Mouse (Mus musculus) midbrain, embryonic 11.5 days (tissue): ENCODE data around the gene Cxadr. TPM values are rescaled to one million over a fixed set of nuclear protein-coding genes. Genes with fewer than 3 reads are reported as not detected.

ENCODE experiments used
- ATAC-seq: fragments of 200-750 bp; cut with Nextera tagmentation; 2 replicates; pipeline ENCODE4 v1.8.0; 2017; ENCODE audit warnings: moderate TSS enrichment, moderate library complexity; ENCODE audit not compliant: low FRiP score
- DNase-seq: peaks from one replicate; pipeline ENCODE4 v3.0.0; 2015; ENCODE audit warnings: low spot score; ENCODE audit errors: missing footprints
- H3K27ac ChIP-seq: fragments of 300-500 bp; sonication (generic); 2 replicates; pipeline ENCODE4 v1.5.1; 2014; ENCODE audit warnings: low read depth, low read length
- H3K27me3 ChIP-seq: fragments of 300-500 bp; sonication (generic); 2 replicates; pipeline ENCODE4 v1.6.1; 2014; ENCODE audit warnings: mild to moderate bottlenecking, low read length, moderate library complexity, mixed read lengths; ENCODE audit not compliant: control insufficient read depth, insufficient read depth
- H3K36me3 ChIP-seq: fragments of 300-500 bp; sonication (generic); 2 replicates; pipeline ENCODE4 v1.6.1; 2014; ENCODE audit warnings: mild to moderate bottlenecking, low read length, moderate library complexity, mixed read lengths; ENCODE audit not compliant: control insufficient read depth, insufficient read depth
- H3K4me1 ChIP-seq: fragments of 300-500 bp; sonication (generic); 2 replicates; pipeline ENCODE4 v1.6.1; 2014; ENCODE audit warnings: low read length; ENCODE audit not compliant: control insufficient read depth, insufficient read depth
- H3K4me2 ChIP-seq: fragments of 300-500 bp; sonication (generic); 2 replicates; pipeline ENCODE4 v1.6.1; 2014; ENCODE audit warnings: mild to moderate bottlenecking, moderate library complexity
- H3K4me3 ChIP-seq: fragments of 300-500 bp; sonication (generic); 2 replicates; pipeline ENCODE4 v1.5.1; 2014; ENCODE audit warnings: low read depth, low read length
- H3K9ac ChIP-seq: fragments of 300-500 bp; sonication (generic); 2 replicates; pipeline ENCODE4 v1.6.1; 2014; ENCODE audit warnings: low read length
- H3K9me3 ChIP-seq: fragments of 300-500 bp; sonication (generic); 2 replicates; pipeline ENCODE4 v1.6.1; 2016; ENCODE audit warnings: low read length; ENCODE audit not compliant: control insufficient read depth
- WGBS: fragments of 180-500 bp; shearing (Covaris S2); extraction: QIAGEN DNeasy Blood & Tissue Kit; methylation state at CpG from one replicate; pipeline ENCODE4 v1.1.7; 2014; 5-methylcytosine and 5-hydroxymethylcytosine counted together
- polyA plus RNA-seq: library from polyadenylated mRNA; unstranded; fragments of >200 nt; fragmentation: Nextera tagmentation; extraction: Ambion mirVana; gene quantifications from 2 replicates; pipeline ENCODE4 v1.2.1, GENCODE M21; 2014

Gene Cxadr
- polyA plus RNA-seq, 1 experiment from 2014 or later, result 69.0 TPM

- Histone ChIP-seq H3K36me3 (no peaks in the 10 kb centered on the region), H3K27ac (no peak overlapping the region), H3K9ac (no peak overlapping the region), H3K9me3 (no peaks in the 10 kb centered on the region), H3K4me3 (no peak overlapping the region), H3K4me2 (no peak overlapping the region), H3K27me3 (no peaks in the 10 kb centered on the region), H3K4me1 (peaks cover 27% of the 10 kb centered on the region)
- no peak for DNase-seq
- peak; percentile 23; the same call in 1 of the 2 replicates for ATAC-seq
- 87% methylated on average over 9 of the region's 9 CpGs for WGBS
Measured at GRCm38 (mm10) chr16:78316849-78317248, 15.6 kb downstream of the Cxadr start.

- WGBS, result 88% methylated on average over 7 of the region's 7 CpGs
- H3K4me1 ChIP-seq, result peaks cover 38% of the 10 kb centered on the region
- DNase-seq, result no peak
- H3K4me2 ChIP-seq, result no peak overlapping the region
- no peaks in the 10 kb centered on the region for H3K27me3 ChIP-seq
- no peaks in the 10 kb centered on the region for H3K9me3 ChIP-seq
- no peak overlapping the region for H3K4me3 ChIP-seq
- H3K9ac ChIP-seq, result no peak overlapping the region
- ATAC-seq, result no peak
- no peak overlapping the region for H3K27ac ChIP-seq
- no peaks in the 10 kb centered on the region for H3K36me3 ChIP-seq
Measured at GRCm38 (mm10) chr16:78317960-78318359, 16.7 kb downstream of the Cxadr start.

- no peak for DNase-seq
- H3K4me1 ChIP-seq, result peaks cover 21% of the 10 kb centered on the region
- no peaks in the 10 kb centered on the region for H3K36me3 ChIP-seq
- no peak overlapping the region for H3K27ac ChIP-seq
- no peaks in the 10 kb centered on the region for H3K27me3 ChIP-seq
- ATAC-seq, result no peak
- no peak overlapping the region for H3K4me2 ChIP-seq
- no peak overlapping the region for H3K4me3 ChIP-seq
- WGBS, result 65% methylated on average over 7 of the region's 7 CpGs
- H3K9me3 ChIP-seq, result no peaks in the 10 kb centered on the region
- H3K9ac ChIP-seq, result no peak overlapping the region
Measured at GRCm38 (mm10) chr16:78319711-78320110, 18.4 kb downstream of the Cxadr start.

- H3K9me3 ChIP-seq, result no peaks in the 10 kb centered on the region
- no peaks in the 10 kb centered on the region for H3K36me3 ChIP-seq
- ATAC-seq, result peak; percentile 83
- no peak for DNase-seq
- no peaks in the 10 kb centered on the region for H3K27me3 ChIP-seq
- peak overlapping the region; percentile 17; the same call in 1 of the 2 replicates for H3K4me2 ChIP-seq
- no peak overlapping the region for H3K4me3 ChIP-seq
- H3K9ac ChIP-seq, result no peak overlapping the region
- WGBS, result 2% methylated on average over 7 of the region's 7 CpGs
- H3K4me1 ChIP-seq, result peaks cover 21% of the 10 kb centered on the region
- no peak overlapping the region for H3K27ac ChIP-seq
Measured at GRCm38 (mm10) chr16:78321559-78321958, 20.3 kb downstream of the Cxadr start.

- Histone ChIP-seq H3K4me1 (peaks cover 21% of the 10 kb centered on the region), H3K27ac (0 out of 2 replicates have a peak overlapping the region, but pooled peaks have one; percentile 7), H3K9ac (no peak overlapping the region), H3K36me3 (no peaks in the 10 kb centered on the region), H3K27me3 (no peaks in the 10 kb centered on the region), H3K4me2 (peak overlapping the region; percentile 17; the same call in 1 of the 2 replicates), H3K4me3 (no peak overlapping the region), H3K9me3 (no peaks in the 10 kb centered on the region)
- no peak for DNase-seq
- ATAC-seq, result peak; percentile 36; the same call in 1 of the 2 replicates
- whole genome bisulfite sequencing, result 8% methylated on average over 7 of the region's 7 CpGs
Measured at GRCm38 (mm10) chr16:78322140-78322539, 20.9 kb downstream of the Cxadr start.

- Histone ChIP-seq H3K4me2 (no peak overlapping the region), H3K9ac (no peak overlapping the region), H3K4me3 (no peak overlapping the region), H3K27me3 (no peaks in the 10 kb centered on the region), H3K9me3 (no peaks in the 10 kb centered on the region), H3K4me1 (peaks cover 15% of the 10 kb centered on the region), H3K27ac (no peak overlapping the region), H3K36me3 (peaks cover 9% of the 10 kb centered on the region; the same call in 1 of the 2 replicates)
- 90% methylated on average over 27 of the region's 27 CpGs for WGBS
- ATAC-seq, result no peak
- DNase-seq, result no peak
Measured at GRCm38 (mm10) chr16:78325972-78326848, 24.9 kb downstream of the Cxadr start.

- no peak overlapping the region for H3K4me3 ChIP-seq
- no peak overlapping the region for H3K9ac ChIP-seq
- H3K27ac ChIP-seq, result no peak overlapping the region
- no peaks in the 10 kb centered on the region for H3K27me3 ChIP-seq
- no peak for DNase-seq
- peaks cover 9% of the 10 kb centered on the region; the same call in 1 of the 2 replicates for H3K36me3 ChIP-seq
- no peak for ATAC-seq
- WGBS, result 89% methylated on average over 7 of the region's 7 CpGs
- no peaks in the 10 kb centered on the region for H3K9me3 ChIP-seq
- peaks cover 4% of the 10 kb centered on the region; the same call in 1 of the 2 replicates for H3K4me1 ChIP-seq
- H3K4me2 ChIP-seq, result no peak overlapping the region
Measured at GRCm38 (mm10) chr16:78327562-78327961, 26.3 kb downstream of the Cxadr start.

- ATAC-seq (no peak), DNase-seq (no peak)
- Histone ChIP-seq H3K27me3 (no peaks in the 10 kb centered on the region), H3K9ac (no peak overlapping the region), H3K36me3 (peaks cover 9% of the 10 kb centered on the region; the same call in 1 of the 2 replicates), H3K9me3 (no peaks in the 10 kb centered on the region), H3K4me3 (no peak overlapping the region), H3K4me2 (no peak overlapping the region), H3K27ac (no peak overlapping the region), H3K4me1 (no peaks in the 10 kb centered on the region; the same call in 1 of the 2 replicates)
- WGBS, result 91% methylated on average over 12 of the region's 12 CpGs
Measured at GRCm38 (mm10) chr16:78327999-78328398, 26.7 kb downstream of the Cxadr start.

- Histone ChIP-seq H3K9ac (no peak overlapping the region), H3K9me3 (no peaks in the 10 kb centered on the region), H3K27ac (no peak overlapping the region), H3K4me3 (no peak overlapping the region), H3K27me3 (no peaks in the 10 kb centered on the region), H3K4me1 (no peaks in the 10 kb centered on the region), H3K36me3 (peaks cover 20% of the 10 kb centered on the region), H3K4me2 (no peak overlapping the region)
- WGBS, result 73% methylated on average over 8 of the region's 8 CpGs
- DNase-seq (no peak), ATAC-seq (no peak)
Measured at GRCm38 (mm10) chr16:78337226-78337625, 35.9 kb downstream of the Cxadr start.
